Comparison of ENCODE assay signal across 8 mouse cellular contexts in genomic region chr7:29168791-29169230, GRCm38 (mm10). TPM values are rescaled to one million over a fixed set of nuclear protein-coding genes. Genes with fewer than 3 reads are reported as not detected.
A peak's percentile ranks its signal among the peaks of the same experiment; 100 is the strongest.
DNase-seq lines count a peak whose midpoint lies in the region; ATAC-seq lines count a peak whose summit lies in the region.

No protein-coding gene starts in this region.

- H3K4me2 ChIP-seq in hindbrain, embryonic 12.5 days (replicated peaks), result peak overlapping the region; percentile 76
- peak overlapping the region; percentile 66 for H3K4me2 ChIP-seq in midbrain, embryonic 13.5 days (replicated peaks)

- H3K36me3 ChIP-seq in heart, embryonic 10.5 days, result peaks cover 15% of the 10 kb centered on the region
- H3K36me3 ChIP-seq in hindbrain, embryonic 12.5 days, result peaks cover 6% of the 10 kb centered on the region
- H3K36me3 ChIP-seq in midbrain, embryonic 13.5 days, result peaks cover 17% of the 10 kb centered on the region

- DNase-seq in heart, embryonic 10.5 days (ENCODE audit: low spot score), result no peak
- no peak for DNase-seq in heart, adult 18-20 months
- peak; percentile 43 for DNase-seq in thymus, postnatal 4 days
- DNase-seq in thymus, postnatal 10 days (ENCODE audit: low spot score in 2 of 2), result no peak
- DNase-seq in gastrocnemius, postnatal 25 days, result no peak

- H3K27ac ChIP-seq in heart, embryonic 10.5 days, result peak overlapping the region; percentile 90
- H3K27ac ChIP-seq in hindbrain, embryonic 12.5 days, result peak overlapping the region; percentile 85
- H3K27ac ChIP-seq in midbrain, embryonic 13.5 days, result peak overlapping the region; percentile 87

- H3K9me3 ChIP-seq in heart, embryonic 10.5 days, result no peaks in the 10 kb centered on the region
- H3K9me3 ChIP-seq in hindbrain, embryonic 12.5 days (replicated peaks), result no peaks in the 10 kb centered on the region
- H3K9me3 ChIP-seq in midbrain, embryonic 13.5 days, result no peaks in the 10 kb centered on the region

- peaks cover 55% of the 10 kb centered on the region for H3K27me3 ChIP-seq in heart, embryonic 10.5 days (ENCODE audit: insufficient read depth, poor library complexity, severe bottlenecking)
- H3K27me3 ChIP-seq in hindbrain, embryonic 12.5 days, result peaks cover 38% of the 10 kb centered on the region
- H3K27me3 ChIP-seq in midbrain, embryonic 13.5 days, result peaks cover 33% of the 10 kb centered on the region

- under 1% methylated on average over 14 of the region's 14 CpGs for WGBS in heart, embryonic 10.5 days
- 1% methylated on average over 14 of the region's 14 CpGs for WGBS in hindbrain, embryonic 12.5 days
- 1% methylated on average over 14 of the region's 14 CpGs for WGBS in midbrain, embryonic 13.5 days

- peak; percentile 29 for ATAC-seq in hindbrain, embryonic 12.5 days (ENCODE audit: low FRiP score)
- peak; percentile 25 for ATAC-seq in midbrain, embryonic 13.5 days
- no peak for ATAC-seq in monocyte, adult 5-6 weeks (replicated peaks; ENCODE audit: insufficient number of reproducible peaks, low FRiP score, low TSS enrichment, poor library complexity, severe bottlenecking)

- H3K9ac ChIP-seq in hindbrain, embryonic 12.5 days, result peak overlapping the region; percentile 67
- H3K9ac ChIP-seq in midbrain, embryonic 13.5 days (replicated peaks), result peak overlapping the region; percentile 70

- peak overlapping the region; percentile 82 for H3K4me3 ChIP-seq in heart, embryonic 10.5 days
- H3K4me3 ChIP-seq in hindbrain, embryonic 12.5 days, result peak overlapping the region; percentile 68
- H3K4me3 ChIP-seq in midbrain, embryonic 13.5 days (replicated peaks), result peak overlapping the region; percentile 67

- H3K4me1 ChIP-seq in heart, embryonic 10.5 days, result peaks cover 54% of the 10 kb centered on the region
- H3K4me1 ChIP-seq in hindbrain, embryonic 12.5 days, result peaks cover 46% of the 10 kb centered on the region
- peaks cover 44% of the 10 kb centered on the region for H3K4me1 ChIP-seq in midbrain, embryonic 13.5 days (replicated peaks)

RNA-seq across cellular contexts. Expression of gene Ggn, which starts 1.2 kb away (rescaled TPM):
- polyA plus RNA-seq in heart, embryonic 10.5 days (2016; fragmentation: Nextera tagmentation; extraction: Ambion mirVana), result 0.51 and 0.64 TPM in 2 replicates
- total RNA-seq in heart, adult 18-20 months (2021), result under 1 TPM; 0.25 to 0.28 TPM
- polyA plus RNA-seq in hindbrain, embryonic 12.5 days (2016; fragmentation: Nextera tagmentation; extraction: Ambion mirVana), result 0.46 and 0.56 TPM in 2 replicates
- 0.54 and 0.93 TPM in 2 replicates for polyA plus RNA-seq in midbrain, embryonic 13.5 days (2015; fragmentation: Nextera tagmentation; extraction: Ambion mirVana)
- total RNA-seq in monocyte, adult 5-6 weeks (2017), result 0.32 to 0.39 TPM in 2 of 3 replicates, not detected in the other
- total RNA-seq in gastrocnemius, postnatal 25 days (2021), result under 1 TPM; 0.15 to 0.32 TPM

RNA-seq across cellular contexts. Expression of gene Spred3, which starts 1.4 kb away (rescaled TPM):
- 1.4 and 2.7 TPM in 2 replicates for polyA plus RNA-seq in heart, embryonic 10.5 days (2016; fragmentation: Nextera tagmentation; extraction: Ambion mirVana)
- total RNA-seq in heart, adult 18-20 months (2021), result under 1 TPM; 0.60 to 0.77 TPM
- polyA plus RNA-seq in hindbrain, embryonic 12.5 days (2016; fragmentation: Nextera tagmentation; extraction: Ambion mirVana), result 5.9 and 6.4 TPM in 2 replicates
- polyA plus RNA-seq in midbrain, embryonic 13.5 days (2015; fragmentation: Nextera tagmentation; extraction: Ambion mirVana), result 9.4 and 9.9 TPM in 2 replicates
- total RNA-seq in monocyte, adult 5-6 weeks (2017), result 0.78 to 0.95 TPM in 2 of 3 replicates, not detected in the other
- under 1 TPM; 0.77 to 0.86 TPM for total RNA-seq in gastrocnemius, postnatal 25 days (2021)

RNA-seq across cellular contexts. Expression of gene Psmd8, which starts 11.7 kb away (rescaled TPM):
- polyA plus RNA-seq in heart, embryonic 10.5 days (2016; fragmentation: Nextera tagmentation; extraction: Ambion mirVana), result 244 and 267 TPM in 2 replicates
- 100 to 1,000 TPM; 119 to 124 TPM for total RNA-seq in heart, adult 18-20 months (2021)
- polyA plus RNA-seq in hindbrain, embryonic 12.5 days (2016; fragmentation: Nextera tagmentation; extraction: Ambion mirVana), result 285 and 288 TPM in 2 replicates
- polyA plus RNA-seq in midbrain, embryonic 13.5 days (2015; fragmentation: Nextera tagmentation; extraction: Ambion mirVana), result 314 and 315 TPM in 2 replicates
- total RNA-seq in monocyte, adult 5-6 weeks (2017), result 170 to 190 TPM (median 186 TPM) in 3 replicates
- total RNA-seq in gastrocnemius, postnatal 25 days (2021), result 100 to 1,000 TPM; 156 to 200 TPM

RNA-seq across cellular contexts. Expression of gene Fam98c, which starts 12.8 kb away (rescaled TPM):
- 13.3 and 14.6 TPM in 2 replicates for polyA plus RNA-seq in heart, embryonic 10.5 days (2016; fragmentation: Nextera tagmentation; extraction: Ambion mirVana)
- 10 to 100 TPM; 10.4 to 12.1 TPM for total RNA-seq in heart, adult 18-20 months (2021)
- 20.0 and 21.7 TPM in 2 replicates for polyA plus RNA-seq in hindbrain, embryonic 12.5 days (2016; fragmentation: Nextera tagmentation; extraction: Ambion mirVana)
- polyA plus RNA-seq in midbrain, embryonic 13.5 days (2015; fragmentation: Nextera tagmentation; extraction: Ambion mirVana), result 17.5 and 18.4 TPM in 2 replicates
- 28.7 to 32.4 TPM (median 29.1 TPM) in 3 replicates for total RNA-seq in monocyte, adult 5-6 weeks (2017)
- total RNA-seq in gastrocnemius, postnatal 25 days (2021), result 10 to 100 TPM; 11.0 to 12.9 TPM

RNA-seq across cellular contexts. Expression of gene Rasgrp4, which starts 34.2 kb away (rescaled TPM):
- polyA plus RNA-seq in heart, embryonic 10.5 days (2016; fragmentation: Nextera tagmentation; extraction: Ambion mirVana), result 0.74 and 0.79 TPM in 2 replicates
- total RNA-seq in heart, adult 18-20 months (2021), result 1 to 10 TPM in 1 of 2 experiments, under 1 TPM in 1; 0.92 to 1.1 TPM
- polyA plus RNA-seq in hindbrain, embryonic 12.5 days (2016; fragmentation: Nextera tagmentation; extraction: Ambion mirVana), result 0.46 and 1.1 TPM in 2 replicates
- polyA plus RNA-seq in midbrain, embryonic 13.5 days (2015; fragmentation: Nextera tagmentation; extraction: Ambion mirVana), result 0.40 and 0.50 TPM in 2 replicates
- 37.9 to 82.9 TPM (median 41.3 TPM) in 3 replicates for total RNA-seq in monocyte, adult 5-6 weeks (2017)
- under 1 TPM; 0.69 to 0.72 TPM for total RNA-seq in gastrocnemius, postnatal 25 days (2021)
